Mouse (Mus musculus): ENCODE results near the gene Npnt.
A peak's percentile ranks its signal among the peaks of the same experiment; 100 is the strongest.

The Npnt gene

GRCm38 (mm10) chr3:132855458-132856212 lies 94.5 kb downstream of the Npnt start:
- no peak for DNase-seq

- no peak for DNase-seq
These were observed 95.8 kb downstream of the Npnt start for GRCm38 (mm10) chr3:132854271-132854670.

DNA sequence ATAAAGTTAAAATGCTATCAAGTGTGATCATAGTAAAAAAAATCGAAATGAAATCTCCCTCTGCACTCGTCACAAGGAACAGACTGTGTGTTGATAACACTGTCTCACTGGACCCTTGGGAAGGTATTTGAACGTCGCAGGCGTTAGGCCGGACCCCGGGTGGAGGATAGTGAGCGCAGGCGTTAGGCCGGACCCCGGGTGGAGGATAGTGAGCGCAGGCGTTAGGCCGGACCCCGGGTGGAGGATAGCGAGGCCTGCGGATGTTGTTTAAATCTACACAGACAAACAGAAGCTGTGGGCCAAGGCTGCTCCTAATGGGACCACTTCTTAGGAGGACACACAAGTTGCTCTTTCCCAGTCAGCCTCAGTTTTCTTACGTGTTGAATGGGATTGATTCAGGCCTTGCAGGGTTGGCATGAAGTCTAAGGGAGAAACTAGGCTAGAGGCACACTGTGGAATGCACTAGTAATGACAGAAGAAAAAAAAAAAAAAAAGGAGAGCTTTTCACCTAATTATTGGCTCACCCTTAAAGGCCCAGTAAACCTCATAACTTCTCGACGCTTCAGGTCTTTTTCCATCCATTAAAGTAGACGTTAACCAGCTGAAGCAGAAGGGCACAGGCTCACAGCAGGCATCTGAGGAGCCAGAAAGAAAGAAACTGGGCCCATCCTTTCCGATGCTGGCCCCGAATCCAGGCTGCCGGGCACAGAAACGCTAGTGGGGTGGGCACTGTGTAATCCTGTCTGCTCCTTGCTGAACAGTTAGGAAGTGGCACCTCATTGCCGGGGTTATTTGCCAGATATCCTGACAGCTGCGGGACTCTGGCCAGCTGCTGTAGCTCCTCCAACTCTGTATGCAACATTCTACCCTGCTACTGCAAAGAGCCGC lies 98.0 kb downstream of the Npnt start:
- no peak for DNase-seq

DNA sequence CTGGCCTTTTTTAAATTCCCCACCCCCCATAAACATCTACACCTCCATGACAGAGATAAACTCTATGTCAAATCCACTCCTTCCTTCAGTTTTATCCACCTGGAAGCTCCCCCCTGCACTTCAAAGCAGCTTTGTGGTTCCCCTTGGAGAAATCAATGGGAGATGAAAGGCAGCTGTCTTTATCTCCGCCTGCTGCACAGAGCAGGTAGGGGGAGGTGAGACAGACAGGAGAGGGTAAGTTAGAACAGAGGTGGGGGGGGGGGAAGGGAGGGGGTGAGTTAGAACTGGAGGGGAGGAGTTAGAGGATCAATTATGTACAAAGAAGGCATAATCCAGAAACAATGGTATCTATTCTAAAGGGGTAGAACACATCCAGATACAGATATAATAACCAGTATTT lies 98.7 kb downstream of the Npnt start:
- DNase-seq = no peak

DNA sequence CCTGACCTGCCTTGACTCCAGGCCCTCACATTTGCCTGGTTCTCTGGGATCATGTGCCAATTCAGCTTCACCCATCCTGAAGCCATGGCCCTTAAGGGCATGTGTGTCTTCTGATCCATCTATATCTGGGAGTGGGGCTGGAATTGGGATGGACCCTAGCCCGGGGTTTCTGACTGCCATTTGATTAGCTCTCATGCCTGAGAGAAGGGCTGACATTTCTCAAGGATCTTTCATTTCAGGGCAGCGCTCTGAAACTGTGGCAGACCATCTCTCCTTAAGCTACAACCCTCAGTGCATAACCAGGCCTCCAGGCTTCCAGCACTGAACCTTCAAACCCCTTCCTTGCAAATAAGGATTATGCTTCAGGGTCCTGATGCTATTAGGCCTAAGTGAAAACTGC lies 99.7 kb downstream of the Npnt start:
- no peak for DNase-seq

- no peak for DNase-seq
These were observed 100.4 kb downstream of the Npnt start for GRCm38 (mm10) chr3:132849669-132850068.

- no peak for DNase-seq
These were observed 107.4 kb downstream of the Npnt start for GRCm38 (mm10) chr3:132842676-132843075.

- peak; percentile 36 for DNase-seq
These were observed 110.6 kb downstream of the Npnt start for GRCm38 (mm10) chr3:132839516-132839915.

DNA sequence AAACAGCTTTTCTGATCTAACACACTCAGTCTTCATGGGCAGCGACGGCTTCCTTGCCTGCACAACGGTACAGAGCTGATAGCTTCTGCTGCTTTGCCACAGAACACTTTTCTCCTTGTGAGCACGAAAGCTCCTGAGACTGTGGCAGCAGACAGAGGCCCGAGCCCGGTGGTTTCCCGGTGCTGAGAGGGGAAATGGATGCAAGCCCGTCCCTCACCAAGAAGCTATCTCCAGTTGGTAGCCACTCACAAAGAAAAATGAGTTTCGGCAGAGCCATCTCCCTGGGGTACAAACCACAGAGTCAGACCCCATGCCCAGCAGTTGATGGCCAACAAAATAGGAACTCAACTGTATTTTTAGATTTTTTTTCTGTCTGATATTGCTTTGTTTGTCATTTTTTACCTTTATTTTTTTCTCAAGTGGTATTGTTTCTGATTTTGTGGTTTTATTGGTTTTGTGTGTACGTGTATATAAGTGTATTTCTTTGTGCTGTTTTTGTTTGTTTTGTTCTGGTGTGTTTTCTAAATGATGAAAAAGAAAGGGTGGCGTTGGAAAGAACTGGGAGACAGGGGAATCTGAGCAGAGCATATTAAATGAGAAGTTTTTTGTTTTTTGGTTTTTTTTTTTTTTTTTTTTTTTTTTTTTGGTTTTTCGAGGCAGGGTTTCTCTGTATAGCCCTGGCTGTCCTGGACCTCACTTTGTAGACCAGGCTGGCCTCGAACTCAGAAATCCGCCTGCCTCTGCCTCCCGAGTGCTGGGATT lies 111.3 kb downstream of the Npnt start:
- no peak for DNase-seq

DNA sequence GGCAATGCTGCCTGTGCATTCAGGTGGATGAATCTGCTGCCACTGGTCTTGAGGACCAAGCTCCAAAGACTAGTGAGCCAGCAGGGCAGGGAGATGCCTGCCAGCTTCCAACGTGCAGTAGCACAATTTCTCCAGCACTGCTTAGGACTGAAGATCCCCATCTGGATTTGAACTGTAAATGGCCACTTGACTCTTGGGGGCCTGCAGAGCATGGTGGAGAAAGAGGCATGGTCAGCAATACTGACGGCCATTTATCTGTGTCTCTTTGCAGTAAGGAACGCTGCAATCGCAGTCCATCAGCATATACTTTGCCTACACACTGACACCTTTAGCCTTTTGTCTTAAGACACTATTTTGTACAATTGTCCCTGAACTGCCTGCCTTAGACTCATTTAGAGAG lies 113.0 kb downstream of the Npnt start:
- DNase-seq = no peak

GRCm38 (mm10) chr3:132835118-132835794 lies 114.8 kb downstream of the Npnt start:
- no peak for DNase-seq
